Mouse (Mus musculus) C2C12 (cell line): ENCODE measurements around the gene Atp6v0e2.

ENCODE experiments used
- CEBPB ChIP-seq: IDR thresholded peaks from one replicate; pipeline ENCODE4 v1.6.1; 2011; ENCODE audit warnings: low read depth, mild to moderate bottlenecking, control low read depth, moderate library complexity
- CTCF ChIP-seq: IDR thresholded peaks from one replicate; pipeline ENCODE4 v1.5.1; 2011; ENCODE audit not compliant: control insufficient read depth, insufficient read depth, insufficient read length
- MAX ChIP-seq: IDR thresholded peaks from one replicate; pipeline ENCODE4 v1.6.1; 2011; ENCODE audit warnings: mild to moderate bottlenecking, control low read depth
- MYOD1 ChIP-seq: IDR thresholded peaks from one replicate; pipeline ENCODE4 v1.6.1; 2011; ENCODE audit warnings: low read depth; ENCODE audit not compliant: control insufficient read depth, insufficient read length
- USF1 ChIP-seq: IDR thresholded peaks from one replicate; pipeline ENCODE4 v1.6.1; 2011; ENCODE audit warnings: low read depth, mild to moderate bottlenecking, control low read depth, moderate library complexity

GRCm38 (mm10) chr6:48487747-48488725, 49.4 kb upstream of the Atp6v0e2 start:
- no peak for TF ChIP-seq CTCF
- no peak for TF ChIP-seq MAX
- no peak for TF ChIP-seq USF1
- TF ChIP-seq CEBPB: no peak
- no peak for TF ChIP-seq MYOD1
